Mouse (Mus musculus): Measurements from ENCODE around the gene Slc36a4. TPM values are rescaled to one million over a fixed set of nuclear protein-coding genes. Genes with fewer than 3 reads are reported as not detected.

The Slc36a4 gene
- polyA plus RNA-seq, 1 experiment from 2014 or later = 1.7 TPM

- no peak overlapping the region for H3K4me2 ChIP-seq (ENCODE audit: low read depth, low read length)
- WGBS (ENCODE audit: insufficient replicate concordance) = 70% methylated on average over 12 of the region's 12 CpGs
- no peaks in the 10 kb centered on the region for H3K36me3 ChIP-seq (ENCODE audit: control insufficient read depth, insufficient read depth)
- H3K9ac ChIP-seq (ENCODE audit: low read depth, low read length) = no peak overlapping the region
- no peak overlapping the region for H3K4me3 ChIP-seq (ENCODE audit: low read depth, low read length)
- no peak overlapping the region for H3K27ac ChIP-seq (ENCODE audit: low read length)
- H3K9me3 ChIP-seq (replicated peaks; ENCODE audit: control insufficient read depth, low read length) = no peaks in the 10 kb centered on the region
- H3K27me3 ChIP-seq (ENCODE audit: control insufficient read depth, insufficient read depth, low read depth, low read length) = no peaks in the 10 kb centered on the region
- ATAC-seq (ENCODE audit: low read depth) = no peak
- H3K4me1 ChIP-seq (ENCODE audit: control insufficient read depth, low read depth, low read length) = no peaks in the 10 kb centered on the region
These were observed 63.2 kb downstream of the Slc36a4 start for GRCm38 (mm10) chr9:15772766-15773165.

GRCm38 (mm10) chr9:15773426-15773825 is 63.9 kb downstream of the Slc36a4 start:
- 55% methylated on average over 4 of the region's 4 CpGs for WGBS (ENCODE audit: insufficient replicate concordance)
- ATAC-seq (ENCODE audit: low read depth) = no peak

GRCm38 (mm10) chr9:15774911-15775310 is 65.4 kb downstream of the Slc36a4 start:
- no peaks in the 10 kb centered on the region for H3K9me3 ChIP-seq (replicated peaks; ENCODE audit: control insufficient read depth, low read length)
- H3K4me3 ChIP-seq (ENCODE audit: low read depth, low read length) = no peak overlapping the region
- H3K27ac ChIP-seq (ENCODE audit: low read length) = no peak overlapping the region
- WGBS (ENCODE audit: insufficient replicate concordance) = 41% methylated on average over 1 of the region's 1 CpGs
- H3K27me3 ChIP-seq (ENCODE audit: control insufficient read depth, insufficient read depth, low read depth, low read length) = no peaks in the 10 kb centered on the region
- H3K4me1 ChIP-seq (ENCODE audit: control insufficient read depth, low read depth, low read length) = no peaks in the 10 kb centered on the region
- no peaks in the 10 kb centered on the region for H3K36me3 ChIP-seq (ENCODE audit: control insufficient read depth, insufficient read depth)
- no peak overlapping the region for H3K9ac ChIP-seq (ENCODE audit: low read depth, low read length)
- no peak for ATAC-seq (ENCODE audit: low read depth)
- H3K4me2 ChIP-seq (ENCODE audit: low read depth, low read length) = no peak overlapping the region

More at GRCm38 (mm10) chr9:15773426-15773825, 63.9 kb downstream of the Slc36a4 start:
- Histone ChIP-seq H3K4me2 (ENCODE audit: low read depth, low read length) (no peak overlapping the region), H3K27ac (ENCODE audit: low read length) (no peak overlapping the region), H3K4me3 (ENCODE audit: low read depth, low read length) (no peak overlapping the region), H3K27me3 (ENCODE audit: control insufficient read depth, insufficient read depth, low read depth, low read length) (no peaks in the 10 kb centered on the region), H3K4me1 (ENCODE audit: control insufficient read depth, low read depth, low read length) (no peaks in the 10 kb centered on the region), H3K9me3 (replicated peaks; ENCODE audit: control insufficient read depth, low read length) (no peaks in the 10 kb centered on the region), H3K36me3 (ENCODE audit: control insufficient read depth, insufficient read depth) (no peaks in the 10 kb centered on the region), H3K9ac (ENCODE audit: low read depth, low read length) (no peak overlapping the region)

- H3K27me3 ChIP-seq (ENCODE audit: control insufficient read depth, insufficient read depth, low read depth, low read length) = no peaks in the 10 kb centered on the region
- H3K9me3 ChIP-seq (replicated peaks; ENCODE audit: control insufficient read depth, low read length) = no peaks in the 10 kb centered on the region
- H3K27ac ChIP-seq (ENCODE audit: low read length) = no peak overlapping the region
- H3K4me1 ChIP-seq (ENCODE audit: control insufficient read depth, low read depth, low read length) = no peaks in the 10 kb centered on the region
- H3K9ac ChIP-seq (ENCODE audit: low read depth, low read length) = no peak overlapping the region
- no peak for ATAC-seq (ENCODE audit: low read depth)
- WGBS (ENCODE audit: insufficient replicate concordance) = 49% methylated on average over 4 of the region's 4 CpGs
- no peak overlapping the region for H3K4me3 ChIP-seq (ENCODE audit: low read depth, low read length)
- no peaks in the 10 kb centered on the region for H3K36me3 ChIP-seq (ENCODE audit: control insufficient read depth, insufficient read depth)
- H3K4me2 ChIP-seq (ENCODE audit: low read depth, low read length) = no peak overlapping the region
These were observed 72.4 kb downstream of the Slc36a4 start for GRCm38 (mm10) chr9:15781936-15782335.

GRCm38 (mm10) chr9:15786192-15786591 is 76.7 kb downstream of the Slc36a4 start:
- no peaks in the 10 kb centered on the region for H3K27me3 ChIP-seq (ENCODE audit: control insufficient read depth, insufficient read depth, low read depth, low read length)
- no peak overlapping the region for H3K4me2 ChIP-seq (ENCODE audit: low read depth, low read length)
- H3K27ac ChIP-seq (ENCODE audit: low read length) = no peak overlapping the region
- ATAC-seq (ENCODE audit: low read depth) = no peak
- H3K36me3 ChIP-seq (ENCODE audit: control insufficient read depth, insufficient read depth) = no peaks in the 10 kb centered on the region
- H3K4me1 ChIP-seq (ENCODE audit: control insufficient read depth, low read depth, low read length) = no peaks in the 10 kb centered on the region
- H3K9ac ChIP-seq (ENCODE audit: low read depth, low read length) = no peak overlapping the region
- no peaks in the 10 kb centered on the region for H3K9me3 ChIP-seq (replicated peaks; ENCODE audit: control insufficient read depth, low read length)
- WGBS (ENCODE audit: insufficient replicate concordance) = 42% methylated on average over 3 of the region's 3 CpGs
- no peak overlapping the region for H3K4me3 ChIP-seq (ENCODE audit: low read depth, low read length)

- no peak for ATAC-seq (ENCODE audit: low read depth)
- H3K9me3 ChIP-seq (replicated peaks; ENCODE audit: control insufficient read depth, low read length) = no peaks in the 10 kb centered on the region
- no peaks in the 10 kb centered on the region for H3K27me3 ChIP-seq (ENCODE audit: control insufficient read depth, insufficient read depth, low read depth, low read length)
- whole genome bisulfite sequencing (ENCODE audit: insufficient replicate concordance) = 59% methylated on average over 2 of the region's 2 CpGs
- no peaks in the 10 kb centered on the region for H3K4me1 ChIP-seq (ENCODE audit: control insufficient read depth, low read depth, low read length)
- H3K9ac ChIP-seq (ENCODE audit: low read depth, low read length) = no peak overlapping the region
- H3K36me3 ChIP-seq (ENCODE audit: control insufficient read depth, insufficient read depth) = no peaks in the 10 kb centered on the region
- no peak overlapping the region for H3K4me2 ChIP-seq (ENCODE audit: low read depth, low read length)
- no peak overlapping the region for H3K4me3 ChIP-seq (ENCODE audit: low read depth, low read length)
- no peak overlapping the region for H3K27ac ChIP-seq (ENCODE audit: low read length)
These were observed 77.1 kb downstream of the Slc36a4 start for GRCm38 (mm10) chr9:15786610-15787009.

- Histone ChIP-seq H3K9me3 (replicated peaks; ENCODE audit: control insufficient read depth, low read length) (no peaks in the 10 kb centered on the region), H3K9ac (ENCODE audit: low read depth, low read length) (no peak overlapping the region), H3K4me3 (ENCODE audit: low read depth, low read length) (no peak overlapping the region), H3K27me3 (ENCODE audit: control insufficient read depth, insufficient read depth, low read depth, low read length) (no peaks in the 10 kb centered on the region), H3K36me3 (ENCODE audit: control insufficient read depth, insufficient read depth) (no peaks in the 10 kb centered on the region), H3K4me1 (ENCODE audit: control insufficient read depth, low read depth, low read length) (no peaks in the 10 kb centered on the region), H3K4me2 (ENCODE audit: low read depth, low read length) (no peak overlapping the region), H3K27ac (ENCODE audit: low read length) (no peak overlapping the region)
- WGBS (ENCODE audit: insufficient replicate concordance) = 64% methylated on average over 9 of the region's 9 CpGs
- no peak for ATAC-seq (ENCODE audit: low read depth)
These were observed 82.5 kb downstream of the Slc36a4 start for GRCm38 (mm10) chr9:15792076-15792475.

Other genes with a start within 250 kb of the Slc36a4 start
- gene Smco4, start 216.3 kb upstream of the Slc36a4 start, polyA plus RNA-seq (2015; fragmentation: Nextera tagmentation; extraction: Ambion mirVana) = 0.83 and 1.2 TPM in 2 replicates
- 0.02 and 0.09 TPM in 2 replicates for gene Deup1, start 81.8 kb upstream of the Slc36a4 start, polyA plus RNA-seq (2015; fragmentation: Nextera tagmentation; extraction: Ambion mirVana)
- gene Mtnr1b, start 164.8 kb downstream of the Slc36a4 start, polyA plus RNA-seq (2015; fragmentation: Nextera tagmentation; extraction: Ambion mirVana) = not detected in 2 replicates

All from liver, embryonic 16.5 days (tissue).